Mouse (Mus musculus) monocyte, adult 2 months (primary cell): ENCODE measurements around the gene Klrb1a.

Experiments
- DNase-seq, 2 experiments: peaks; one replicate each; pipeline ENCODE4 v3.0.0; 2022; ENCODE audit warnings: low spot score in 2 of 2, low read depth in 1 of 2

Gene Klrb1a

GRCm38 (mm10) chr6:128602463-128603201 lies 20.7 kb downstream of the Klrb1a start:
- no peak for DNase-seq

GRCm38 (mm10) chr6:128602026-128602425 lies 21.3 kb downstream of the Klrb1a start:
- DNase-seq = no peak

- no peak for DNase-seq
Observed at GRCm38 (mm10) chr6:128599555-128599954, 23.8 kb downstream of the Klrb1a start.

DNA sequence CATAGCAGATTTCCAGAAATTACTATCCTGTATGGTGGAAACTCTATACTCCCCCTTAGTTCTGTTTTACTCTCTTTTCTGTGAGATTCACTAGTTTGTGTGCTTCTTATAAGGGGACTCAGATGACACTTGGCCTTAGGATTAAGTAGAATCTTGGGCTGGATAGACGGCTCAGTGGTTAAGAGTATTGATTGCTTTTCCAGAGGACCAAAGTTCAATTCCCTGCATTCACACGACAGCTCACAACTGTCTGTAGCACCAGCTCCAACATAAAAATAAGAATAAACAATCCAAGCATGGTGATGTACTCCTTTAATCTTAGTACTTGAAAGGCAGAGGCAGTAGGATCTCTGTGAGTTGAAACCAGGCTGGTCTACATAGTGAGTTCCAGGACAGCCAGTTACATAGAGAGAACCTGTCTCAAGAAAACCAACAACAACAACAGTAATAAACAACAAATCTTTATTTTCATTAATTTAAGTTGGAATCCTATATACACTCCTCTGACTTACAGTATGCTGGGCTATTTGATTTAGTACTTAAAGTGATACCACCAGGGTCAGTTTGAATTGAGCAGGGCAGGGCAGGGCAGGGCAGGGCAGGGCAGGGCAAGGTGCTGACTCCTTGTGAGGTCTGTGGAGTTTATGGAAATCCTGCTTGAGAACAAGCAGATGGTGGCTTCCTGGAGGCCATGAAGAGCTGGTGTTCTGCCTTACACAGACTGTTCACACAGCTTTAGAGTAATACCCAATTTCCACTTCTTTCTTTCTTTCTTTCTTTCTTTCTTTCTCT lies 24.9 kb downstream of the Klrb1a start:
- no peak for DNase-seq

DNA sequence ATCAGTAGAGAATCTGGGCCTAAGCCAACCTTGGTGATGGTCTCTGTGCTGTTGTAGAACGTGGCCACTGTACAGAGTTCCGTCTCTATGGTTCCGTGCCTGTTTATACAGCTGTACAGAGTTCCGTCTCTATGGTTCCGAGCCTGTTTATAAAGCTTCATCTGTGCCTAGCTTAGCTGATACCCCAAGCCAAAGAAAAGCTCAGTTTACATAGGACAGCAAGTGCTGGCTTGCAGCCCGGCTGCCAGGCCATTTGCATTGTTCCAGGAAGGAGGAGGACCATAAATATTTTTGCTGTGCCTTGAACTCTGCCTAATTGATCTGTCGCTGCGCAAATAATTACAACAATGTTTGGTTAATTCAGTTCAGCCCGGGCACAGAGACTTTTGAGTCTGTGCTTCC lies 26.2 kb downstream of the Klrb1a start:
- DNase-seq = no peak

GRCm38 (mm10) chr6:128594651-128595050 lies 28.7 kb downstream of the Klrb1a start:
- no peak for DNase-seq

- DNase-seq = no peak
Observed at GRCm38 (mm10) chr6:128589426-128589825, 33.9 kb downstream of the Klrb1a start.

- no peak for DNase-seq
Observed at GRCm38 (mm10) chr6:128587619-128588018, 35.7 kb downstream of the Klrb1a start.

DNA sequence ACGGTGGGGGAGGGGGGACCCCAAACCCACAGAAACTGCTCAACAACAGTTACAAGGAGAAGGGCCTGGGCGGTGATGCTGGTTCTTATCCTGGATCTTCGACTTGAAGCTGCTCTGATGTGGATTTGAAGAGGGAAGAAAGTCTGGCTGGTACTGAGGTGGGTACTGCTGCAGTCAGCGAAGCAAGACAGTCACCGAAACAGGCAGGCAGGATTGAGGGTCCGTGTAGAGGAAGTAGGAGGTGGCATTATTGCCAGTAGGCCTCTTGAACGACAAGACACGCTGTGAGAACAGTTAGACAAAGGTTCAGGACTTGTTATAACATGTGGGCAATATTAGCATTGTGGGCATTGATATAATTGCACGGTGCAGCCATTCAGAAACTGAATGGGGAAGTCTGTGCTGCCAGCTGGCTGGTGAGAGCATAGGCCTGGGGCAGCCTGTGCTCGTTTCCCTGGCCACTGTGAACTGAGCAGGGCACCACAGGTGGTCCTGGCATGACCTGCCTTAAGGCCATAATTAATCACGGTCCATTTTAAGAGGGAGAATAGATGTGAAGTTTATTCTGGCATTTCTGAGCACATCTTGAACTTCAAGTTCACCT lies 37.6 kb downstream of the Klrb1a start:
- no peak for DNase-seq

DNA sequence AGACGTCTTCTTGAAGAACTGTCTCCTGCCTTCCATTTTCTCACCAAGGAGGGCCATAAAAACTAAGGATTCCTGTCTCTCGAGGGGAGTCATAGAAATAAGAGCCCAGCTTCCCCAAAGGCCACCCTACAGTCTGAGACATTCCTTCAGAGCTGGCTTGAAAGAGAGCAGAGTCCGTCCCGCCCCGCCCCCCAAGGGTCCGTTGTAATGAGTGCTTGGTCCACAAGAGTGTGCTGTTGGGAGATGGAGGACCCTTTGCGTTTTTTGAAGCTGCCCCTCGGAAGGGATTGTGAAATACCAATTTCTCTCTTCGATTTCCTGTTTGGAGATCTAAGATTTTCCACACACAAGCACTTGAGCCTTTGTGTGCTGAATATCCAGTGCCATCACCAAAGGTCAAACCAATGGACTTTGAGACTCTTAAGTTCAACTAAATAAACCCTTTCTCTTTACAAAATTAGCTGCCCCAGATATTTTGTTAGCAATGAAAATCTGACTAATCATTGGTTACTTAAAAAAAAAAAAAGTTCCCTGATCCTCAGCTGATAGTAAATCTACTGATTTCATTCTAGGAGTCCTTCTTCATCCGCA lies 39.2 kb downstream of the Klrb1a start:
- no peak for DNase-seq

DNA sequence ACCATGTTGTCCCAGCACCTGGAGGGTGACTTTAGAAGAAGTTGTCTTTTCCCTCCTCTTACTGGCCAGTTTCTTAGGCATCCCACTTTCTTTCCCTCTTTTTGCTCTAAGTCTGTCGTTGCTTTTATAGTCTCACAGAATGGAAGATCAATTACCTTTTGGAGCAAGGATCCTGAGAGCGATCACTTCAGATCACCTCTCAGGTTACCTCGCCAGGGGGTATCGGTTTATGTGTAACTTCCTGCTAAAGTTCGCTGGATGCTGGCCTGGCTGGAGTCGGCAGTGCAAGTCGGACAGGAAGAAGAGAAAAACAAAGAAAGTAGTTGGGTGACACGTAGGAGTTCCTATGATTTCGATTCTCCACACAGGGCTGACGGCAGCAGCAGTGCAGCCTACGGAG lies 41.8 kb downstream of the Klrb1a start, which contains the start of gene A2ml1:
Gene A2ml1, minus strand, starts transcription at position 101 of the 400 bp plus-strand sequence.
- DNase-seq = no peak

DNA sequence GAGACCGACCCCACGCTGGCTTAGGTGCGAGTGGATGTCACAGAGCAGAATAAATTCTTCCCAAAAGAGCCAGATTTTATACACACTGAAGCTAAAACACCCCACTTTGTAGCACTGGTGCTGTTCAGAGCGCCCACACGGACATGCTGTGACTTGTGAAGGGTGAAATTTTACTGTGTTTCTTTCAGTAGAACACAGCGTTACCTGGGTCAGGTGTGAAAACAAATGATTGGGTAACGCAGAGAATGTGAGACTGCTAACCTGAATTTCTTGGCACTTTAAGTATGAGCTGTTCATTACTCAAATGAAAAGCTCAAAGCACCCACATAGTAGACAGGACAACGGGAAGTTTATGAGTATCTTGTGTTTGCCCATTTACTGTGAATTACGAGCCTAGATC lies 46.0 kb downstream of the Klrb1a start:
- DNase-seq = no peak

- DNase-seq = no peak
Observed at GRCm38 (mm10) chr6:128566589-128566988, 56.7 kb downstream of the Klrb1a start.
